Mouse (Mus musculus) erythroblast, embryonic 14.5 days (primary cell): ENCODE measurements around the gene Abtb2. TPM values are rescaled to one million over a fixed set of nuclear protein-coding genes. Genes with fewer than 3 reads are reported as not detected.

Source experiments
- H3K27me3 ChIP-seq: 2 replicates; pipeline ENCODE4 v1.6.1; 2012; ENCODE audit warnings: inconsistent platforms; ENCODE audit not compliant: control insufficient read depth
- H3K36me3 ChIP-seq: 2 replicates; pipeline ENCODE4 v1.6.1; 2012; ENCODE audit warnings: mild to moderate bottlenecking, inconsistent platforms; ENCODE audit not compliant: control insufficient read depth
- H3K4me1 ChIP-seq: 2 replicates; pipeline ENCODE4 v1.6.1; 2012; ENCODE audit warnings: inconsistent platforms; ENCODE audit not compliant: control insufficient read depth
- H3K4me3 ChIP-seq: replicated peaks from 2 replicates; pipeline ENCODE3; 2012; ENCODE audit warnings: moderate library complexity, mild to moderate bottlenecking, inconsistent platforms
- H3K9me3 ChIP-seq: 2 replicates; pipeline ENCODE4 v1.6.1; 2012; ENCODE audit warnings: low read length, inconsistent platforms, mixed read lengths; ENCODE audit not compliant: control insufficient read depth
- GATA1 ChIP-seq: IDR thresholded peaks from 2 replicates; pipeline ENCODE4 v1.6.1; 2012; ENCODE audit warnings: low read length, inconsistent platforms, mixed read lengths
- TAL1 ChIP-seq: IDR thresholded peaks from 3 replicates; pipeline ENCODE4 v1.6.1; 2012; ENCODE audit warnings: low read length, inconsistent platforms, mixed read lengths
- polyA plus RNA-seq: library from polyadenylated mRNA; stranded (reverse); fragments of >175 nt; gene quantifications from 2 replicates; pipeline ENCODE4 v1.2.3, GENCODE M21; 2012

Abtb2 gene
- polyA plus RNA-seq, 1 experiment: 0.12 TPM

GRCm38 (mm10) chr2:103622950-103623349, 56.8 kb downstream of the Abtb2 start:
- H3K27me3 ChIP-seq: 0 out of 2 replicates have a peak, but pooled peaks cover 5% of the 10 kb centered on the region
- H3K9me3 ChIP-seq: no peaks in the 10 kb centered on the region
- no peak for TF ChIP-seq TAL1
- no peak for TF ChIP-seq GATA1
- no peaks in the 10 kb centered on the region; the same call in 1 of the 2 replicates for H3K4me1 ChIP-seq
- no peak overlapping the region for H3K4me3 ChIP-seq
- H3K36me3 ChIP-seq: no peaks in the 10 kb centered on the region

- TF ChIP-seq GATA1 (no peak), TAL1 (no peak)
- Histone ChIP-seq H3K4me1 (no peaks in the 10 kb centered on the region; the same call in 1 of the 2 replicates), H3K4me3 (no peak overlapping the region), H3K9me3 (no peaks in the 10 kb centered on the region), H3K27me3 (0 out of 2 replicates have a peak, but pooled peaks cover 5% of the 10 kb centered on the region), H3K36me3 (no peaks in the 10 kb centered on the region)
Measured at GRCm38 (mm10) chr2:103625349-103625932, 59.3 kb downstream of the Abtb2 start.

GRCm38 (mm10) chr2:103627101-103627500, 61.0 kb downstream of the Abtb2 start:
- H3K4me1 ChIP-seq: no peaks in the 10 kb centered on the region; the same call in 1 of the 2 replicates
- no peaks in the 10 kb centered on the region for H3K36me3 ChIP-seq
- H3K9me3 ChIP-seq: no peaks in the 10 kb centered on the region
- TF ChIP-seq GATA1 (no peak), TAL1 (no peak)
- H3K4me3 ChIP-seq: no peak overlapping the region
- H3K27me3 ChIP-seq: no peaks in the 10 kb centered on the region

- H3K9me3 ChIP-seq: no peaks in the 10 kb centered on the region
- H3K27me3 ChIP-seq: no peaks in the 10 kb centered on the region
- no peaks in the 10 kb centered on the region for H3K36me3 ChIP-seq
- TF ChIP-seq TAL1 (no peak), GATA1 (no peak)
- no peak overlapping the region for H3K4me3 ChIP-seq
- H3K4me1 ChIP-seq: no peaks in the 10 kb centered on the region; the same call in 1 of the 2 replicates
Measured at GRCm38 (mm10) chr2:103629956-103630355, 63.8 kb downstream of the Abtb2 start.

- H3K4me3 ChIP-seq: no peak overlapping the region
- no peaks in the 10 kb centered on the region for H3K36me3 ChIP-seq
- no peak for TF ChIP-seq GATA1
- TF ChIP-seq TAL1: no peak
- H3K4me1 ChIP-seq: no peaks in the 10 kb centered on the region
- no peaks in the 10 kb centered on the region for H3K9me3 ChIP-seq
- no peaks in the 10 kb centered on the region for H3K27me3 ChIP-seq
Measured at GRCm38 (mm10) chr2:103631293-103631717, 65.2 kb downstream of the Abtb2 start.

GRCm38 (mm10) chr2:103632136-103632925, 66.2 kb downstream of the Abtb2 start:
- Histone ChIP-seq H3K27me3 (no peaks in the 10 kb centered on the region), H3K9me3 (no peaks in the 10 kb centered on the region), H3K36me3 (no peaks in the 10 kb centered on the region), H3K4me3 (no peak overlapping the region), H3K4me1 (no peaks in the 10 kb centered on the region)
- TF ChIP-seq TAL1 (no peak), GATA1 (no peak)

- TF ChIP-seq GATA1 (no peak), TAL1 (no peak)
- Histone ChIP-seq H3K4me1 (no peaks in the 10 kb centered on the region), H3K27me3 (no peaks in the 10 kb centered on the region; the same call in 1 of the 2 replicates), H3K36me3 (no peaks in the 10 kb centered on the region), H3K9me3 (no peaks in the 10 kb centered on the region), H3K4me3 (no peak overlapping the region)
Measured at GRCm38 (mm10) chr2:103632926-103633250, 66.8 kb downstream of the Abtb2 start.

- no peak overlapping the region for H3K4me3 ChIP-seq
- no peaks in the 10 kb centered on the region for H3K36me3 ChIP-seq
- H3K4me1 ChIP-seq: no peaks in the 10 kb centered on the region
- TF ChIP-seq GATA1 (no peak), TAL1 (no peak)
- H3K9me3 ChIP-seq: no peaks in the 10 kb centered on the region
- peaks cover 3% of the 10 kb centered on the region; the same call in 1 of the 2 replicates for H3K27me3 ChIP-seq
Measured at GRCm38 (mm10) chr2:103635731-103636487, 69.8 kb downstream of the Abtb2 start.

- Histone ChIP-seq H3K36me3 (no peaks in the 10 kb centered on the region), H3K4me3 (no peak overlapping the region), H3K27me3 (peaks cover 3% of the 10 kb centered on the region; the same call in 1 of the 2 replicates), H3K4me1 (no peaks in the 10 kb centered on the region), H3K9me3 (no peaks in the 10 kb centered on the region)
- TF ChIP-seq TAL1 (no peak), GATA1 (no peak)
Measured at GRCm38 (mm10) chr2:103637385-103637784, 71.3 kb downstream of the Abtb2 start.
